Mouse (Mus musculus) heart, postnatal 0 days (tissue): ENCODE results near the gene U2surp. TPM values are rescaled to one million over a fixed set of nuclear protein-coding genes. Genes with fewer than 3 reads are reported as not detected.
A peak's percentile ranks its signal among the peaks of the same experiment; 100 is the strongest.

Experiments
- ATAC-seq: fragments of 200-750 bp; cut with Nextera tagmentation; 2 replicates; pipeline ENCODE4 v1.8.0; 2017; ENCODE audit warnings: low read depth, moderate number of reproducible peaks, moderate library complexity; ENCODE audit not compliant: insufficient read depth
- DNase-seq: peaks from one replicate; pipeline ENCODE4 v3.0.0-alpha.2; 2016; ENCODE audit warnings: low spot score
- H3K27ac ChIP-seq: fragments of 300-500 bp; sonication (generic); 2 replicates; pipeline ENCODE4 v1.5.1; 2014; ENCODE audit warnings: low read depth, mild to moderate bottlenecking
- H3K27me3 ChIP-seq: fragments of 300-500 bp; sonication (generic); 2 replicates; pipeline ENCODE4 v1.6.1; 2014; ENCODE audit warnings: low read length, mixed read lengths; ENCODE audit not compliant: control insufficient read depth, insufficient read depth
- H3K36me3 ChIP-seq: fragments of 300-500 bp; sonication (generic); replicated peaks from 2 replicates; pipeline ENCODE4 v1.6.1; 2014; ENCODE audit warnings: low read length, mixed read lengths; ENCODE audit not compliant: control insufficient read depth, insufficient read depth
- H3K4me1 ChIP-seq: fragments of 300-500 bp; sonication (generic); 2 replicates; pipeline ENCODE4 v1.6.1; 2014; ENCODE audit warnings: antibody characterized with exemption; ENCODE audit not compliant: control insufficient read depth, insufficient read depth
- H3K4me2 ChIP-seq: fragments of 300-500 bp; sonication (generic); 2 replicates; pipeline ENCODE4 v1.6.1; 2014; ENCODE audit warnings: low read depth, mild to moderate bottlenecking, low read length, moderate library complexity
- H3K4me3 ChIP-seq: fragments of 300-500 bp; sonication (generic); 2 replicates; pipeline ENCODE4 v1.5.1; 2014; ENCODE audit warnings: low read depth, low read length
- H3K9ac ChIP-seq: fragments of 300-500 bp; sonication (generic); replicated peaks from 2 replicates; pipeline ENCODE4 v1.6.1; 2014; ENCODE audit warnings: low read depth, low read length, mixed read lengths
- H3K9me3 ChIP-seq: fragments of 300-500 bp; sonication (generic); replicated peaks from 2 replicates; pipeline ENCODE4 v1.6.1; 2016; ENCODE audit warnings: low read length; ENCODE audit not compliant: control insufficient read depth
- CTCF ChIP-seq: IDR thresholded peaks from 2 replicates; pipeline ENCODE4 v1.5.1; 2016; ENCODE audit warnings: antibody characterized with exemption, control low read depth, low read depth
- EP300 ChIP-seq: IDR thresholded peaks from 2 replicates; pipeline ENCODE4 v1.6.1; 2016; ENCODE audit warnings: antibody characterized with exemption, low read depth
- WGBS: fragments of 180-500 bp; shearing (Covaris S2); extraction: QIAGEN DNeasy Blood & Tissue Kit; methylation state at CpG from one replicate; pipeline ENCODE4 v1.1.7; 2014; 5-methylcytosine and 5-hydroxymethylcytosine counted together
- polyA plus RNA-seq: library from polyadenylated mRNA; unstranded; fragments of >200 nt; fragmentation: Nextera tagmentation; extraction: Ambion mirVana; gene quantifications from 2 replicates; pipeline ENCODE4 v1.2.1, GENCODE M21; 2015
- total RNA-seq: library from RNA; depleted of rRNA; stranded (reverse); fragments of >200 nt; gene quantifications from 2 replicates; pipeline ENCODE4 v1.2.3, GENCODE M21; 2014; ENCODE audit warnings: low replicate concordance

Gene U2surp
- total and polyA plus RNA-seq, 2 experiments from 2014 or later = 22.2 to 71.9 TPM

GRCm38 (mm10) chr9:95541208-95541607, 29.4 kb upstream of the U2surp start:
- no peak overlapping the region for H3K27ac ChIP-seq
- H3K4me1 ChIP-seq = no peaks in the 10 kb centered on the region
- no peaks in the 10 kb centered on the region for H3K36me3 ChIP-seq
- TF ChIP-seq EP300 = no peak
- no peak for TF ChIP-seq CTCF
- H3K9ac ChIP-seq = no peak overlapping the region
- DNase-seq = no peak
- no peak for ATAC-seq
- no peak overlapping the region for H3K4me3 ChIP-seq
- no peaks in the 10 kb centered on the region for H3K9me3 ChIP-seq
- no peaks in the 10 kb centered on the region for H3K27me3 ChIP-seq
- no peak overlapping the region for H3K4me2 ChIP-seq

GRCm38 (mm10) chr9:95540487-95540886, 28.7 kb upstream of the U2surp start:
- Histone ChIP-seq H3K4me3 (no peak overlapping the region), H3K9me3 (no peaks in the 10 kb centered on the region), H3K4me2 (no peak overlapping the region), H3K9ac (no peak overlapping the region), H3K27me3 (no peaks in the 10 kb centered on the region), H3K27ac (no peak overlapping the region), H3K36me3 (no peaks in the 10 kb centered on the region), H3K4me1 (no peaks in the 10 kb centered on the region)
- DNase-seq (peak; percentile 51), ATAC-seq (no peak; the same call in 1 of the 2 replicates)
- WGBS = 54% methylated on average over 4 of the region's 4 CpGs
- TF ChIP-seq CTCF (peak; percentile 74), EP300 (no peak)

GRCm38 (mm10) chr9:95539176-95539800, 27.5 kb upstream of the U2surp start:
- H3K9me3 ChIP-seq = no peaks in the 10 kb centered on the region
- H3K4me3 ChIP-seq = no peak overlapping the region
- H3K4me1 ChIP-seq = no peaks in the 10 kb centered on the region
- TF ChIP-seq CTCF (no peak), EP300 (no peak)
- ATAC-seq (no peak), DNase-seq (no peak)
- H3K4me2 ChIP-seq = no peak overlapping the region
- no peaks in the 10 kb centered on the region for H3K36me3 ChIP-seq
- H3K27ac ChIP-seq = no peak overlapping the region
- no peak overlapping the region for H3K9ac ChIP-seq
- 56% methylated on average over 2 of the region's 2 CpGs for WGBS
- no peaks in the 10 kb centered on the region for H3K27me3 ChIP-seq

GRCm38 (mm10) chr9:95533817-95534216, 22.0 kb upstream of the U2surp start:
- DNase-seq = peak; percentile 30
- TF ChIP-seq EP300 (no peak), CTCF (peak; percentile 37)
- Histone ChIP-seq H3K36me3 (no peaks in the 10 kb centered on the region), H3K4me1 (no peaks in the 10 kb centered on the region), H3K9me3 (no peaks in the 10 kb centered on the region), H3K27ac (no peak overlapping the region), H3K4me2 (no peak overlapping the region), H3K27me3 (no peaks in the 10 kb centered on the region), H3K4me3 (no peak overlapping the region), H3K9ac (no peak overlapping the region)
- WGBS = 36% methylated on average over 6 of the region's 6 CpGs
- ATAC-seq = no peak

- no peaks in the 10 kb centered on the region for H3K36me3 ChIP-seq
- no peaks in the 10 kb centered on the region for H3K4me1 ChIP-seq
- 41% methylated on average over 3 of the region's 3 CpGs for WGBS
- DNase-seq (no peak), ATAC-seq (no peak)
- H3K4me2 ChIP-seq = no peak overlapping the region
- no peaks in the 10 kb centered on the region for H3K9me3 ChIP-seq
- no peak for TF ChIP-seq EP300
- TF ChIP-seq CTCF = no peak
- H3K4me3 ChIP-seq = no peak overlapping the region
- no peak overlapping the region for H3K27ac ChIP-seq
- H3K9ac ChIP-seq = no peak overlapping the region
- H3K27me3 ChIP-seq = no peaks in the 10 kb centered on the region
These were observed 19.3 kb upstream of the U2surp start for GRCm38 (mm10) chr9:95531144-95531543.

GRCm38 (mm10) chr9:95527676-95528075, 15.9 kb upstream of the U2surp start:
- H3K9ac ChIP-seq = no peak overlapping the region
- H3K4me3 ChIP-seq = no peak overlapping the region
- H3K4me2 ChIP-seq = no peak overlapping the region
- ATAC-seq (no peak), DNase-seq (no peak)
- H3K27ac ChIP-seq = no peak overlapping the region
- 10% methylated on average over 2 of the region's 2 CpGs for WGBS
- H3K9me3 ChIP-seq = no peaks in the 10 kb centered on the region
- no peaks in the 10 kb centered on the region for H3K36me3 ChIP-seq
- no peaks in the 10 kb centered on the region for H3K4me1 ChIP-seq
- no peak for TF ChIP-seq CTCF
- no peak for TF ChIP-seq EP300
- no peaks in the 10 kb centered on the region for H3K27me3 ChIP-seq
